Mouse (Mus musculus) hindbrain, postnatal 0 days (tissue): Measurements from ENCODE around the gene Tmem30a. TPM values are rescaled to one million over a fixed set of nuclear protein-coding genes. Genes with fewer than 3 reads are reported as not detected.

ENCODE experiments used
- ATAC-seq: fragments of 200-750 bp; cut with Nextera tagmentation; 2 replicates; pipeline ENCODE4 v1.8.0; 2017; ENCODE audit warnings: mild to moderate bottlenecking, moderate TSS enrichment, moderate library complexity
- DNase-seq: peaks from one replicate; pipeline ENCODE4 v3.0.0-alpha.2; 2015; ENCODE audit warnings: low spot score
- H3K27ac ChIP-seq: fragments of 300-500 bp; sonication (generic); 2 replicates; pipeline ENCODE4 v1.5.1; 2014; ENCODE audit warnings: mild to moderate bottlenecking
- H3K27me3 ChIP-seq: fragments of 300-500 bp; sonication (generic); 2 replicates; pipeline ENCODE4 v1.6.1; 2014; ENCODE audit warnings: low read length, mixed read lengths; ENCODE audit not compliant: insufficient read depth
- H3K36me3 ChIP-seq: fragments of 300-500 bp; sonication (generic); 2 replicates; pipeline ENCODE4 v1.6.1; 2014; ENCODE audit warnings: low read length, mixed read lengths; ENCODE audit not compliant: insufficient read depth
- H3K4me1 ChIP-seq: fragments of 300-500 bp; sonication (generic); 2 replicates; pipeline ENCODE4 v1.6.1; 2014; ENCODE audit warnings: antibody characterized with exemption, low read length, mixed read lengths; ENCODE audit not compliant: insufficient read depth
- H3K4me2 ChIP-seq: fragments of 300-500 bp; sonication (generic); 2 replicates; pipeline ENCODE4 v1.6.1; 2014; ENCODE audit warnings: low read depth, mild to moderate bottlenecking, low read length, moderate library complexity, mixed read lengths
- H3K4me3 ChIP-seq: fragments of 300-500 bp; sonication (generic); 2 replicates; pipeline ENCODE4 v1.5.1; 2014; ENCODE audit warnings: low read length
- H3K9ac ChIP-seq: fragments of 300-500 bp; sonication (generic); replicated peaks from 2 replicates; pipeline ENCODE4 v1.6.1; 2014; ENCODE audit warnings: mild to moderate bottlenecking, low read length, moderate library complexity, mixed read lengths
- H3K9me3 ChIP-seq: fragments of 300-500 bp; sonication (generic); 2 replicates; pipeline ENCODE4 v1.6.1; 2016; ENCODE audit warnings: low read length, mixed read lengths
- CTCF ChIP-seq: IDR thresholded peaks from 2 replicates; pipeline ENCODE4 v1.5.1; 2016; ENCODE audit warnings: antibody characterized with exemption, control low read depth, low read depth
- WGBS: fragments of 180-500 bp; shearing (Covaris S2); extraction: QIAGEN DNeasy Blood & Tissue Kit; methylation state at CpG from one replicate; pipeline ENCODE4 v1.1.7; 2014; 5-methylcytosine and 5-hydroxymethylcytosine counted together
- polyA plus RNA-seq: library from polyadenylated mRNA; unstranded; fragments of >200 nt; fragmentation: Nextera tagmentation; extraction: Ambion mirVana; gene quantifications from 2 replicates; pipeline ENCODE4 v1.2.1, GENCODE M21; 2015
- total RNA-seq: library from RNA; depleted of rRNA; stranded (reverse); fragments of >200 nt; gene quantifications from 2 replicates; pipeline ENCODE4 v1.2.3, GENCODE M21; 2014; rRNA removed

The Tmem30a gene
- total RNA-seq, result 193 and 218 TPM in 2 replicates
- 123 TPM in 2 replicates for polyA plus RNA-seq

DNA sequence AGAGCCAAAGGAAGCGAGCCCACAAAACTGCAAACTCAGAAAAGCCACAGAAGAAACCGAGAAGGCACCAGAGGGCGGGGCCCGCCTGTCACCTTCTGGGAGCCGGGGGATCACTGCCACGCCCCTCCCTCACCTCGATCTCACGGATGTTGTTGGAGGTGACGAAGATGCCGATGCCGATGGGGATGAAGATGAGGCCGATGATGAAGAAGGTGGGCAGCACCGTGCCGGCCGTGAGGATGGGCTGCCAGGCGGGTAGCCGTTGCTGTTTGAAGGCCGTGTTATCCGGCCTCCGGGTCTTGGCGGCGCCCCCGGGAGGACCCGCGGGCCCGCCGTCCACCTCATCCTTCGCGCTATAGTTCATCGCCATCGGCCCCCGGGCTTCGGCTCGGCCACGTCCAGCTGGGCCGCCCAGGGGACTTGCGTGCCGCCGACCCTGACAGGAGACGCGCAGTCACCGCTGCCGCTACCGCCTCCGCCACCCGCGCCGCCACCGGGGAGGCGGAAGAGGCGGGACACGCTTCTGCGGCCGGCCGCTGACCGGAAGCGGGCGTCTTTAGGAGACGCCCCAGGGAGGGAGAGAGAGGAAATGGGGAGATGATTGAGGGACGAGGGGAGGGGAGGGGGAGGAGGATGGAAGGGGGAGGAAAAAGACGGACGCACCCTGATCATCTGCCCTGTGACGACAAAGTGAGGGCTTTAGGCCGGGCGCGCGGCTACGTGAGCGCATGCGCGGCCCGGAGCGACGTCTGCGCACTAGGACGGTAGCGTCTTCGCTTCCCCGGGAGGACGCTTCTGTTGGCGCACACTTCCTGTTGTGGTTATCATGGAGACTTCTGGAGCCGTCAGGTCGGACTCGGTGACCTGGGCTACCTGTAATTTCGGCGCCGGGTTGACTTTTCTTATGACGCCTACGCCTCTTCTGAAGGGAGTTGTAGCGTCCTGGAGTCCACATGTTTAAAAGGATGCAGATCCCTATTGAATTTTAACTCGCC, at the start of gene Tmem30a:
Gene Tmem30a (minus strand): TSS at position 667 of the 995 bp plus-strand sequence.
- Histone ChIP-seq H3K36me3 (no peaks in the 10 kb centered on the region), H3K4me1 (peaks cover 10% of the 10 kb centered on the region), H3K4me3 (peak within 1 kb of the TSS; percentile 99), H3K27me3 (no peaks in the 10 kb centered on the region), H3K4me2 (peak within 1 kb of the TSS; percentile 82), H3K27ac (peak within 1 kb of the TSS; percentile 90), H3K9me3 (no peaks in the 10 kb centered on the region), H3K9ac (peak within 1 kb of the TSS; percentile 98)
- ATAC-seq, result peak; percentile 100
- DNase-seq, result peak; percentile 99
- no peak for TF ChIP-seq CTCF
- WGBS, result under 1% methylated on average over 90 of the region's 91 CpGs

DNA sequence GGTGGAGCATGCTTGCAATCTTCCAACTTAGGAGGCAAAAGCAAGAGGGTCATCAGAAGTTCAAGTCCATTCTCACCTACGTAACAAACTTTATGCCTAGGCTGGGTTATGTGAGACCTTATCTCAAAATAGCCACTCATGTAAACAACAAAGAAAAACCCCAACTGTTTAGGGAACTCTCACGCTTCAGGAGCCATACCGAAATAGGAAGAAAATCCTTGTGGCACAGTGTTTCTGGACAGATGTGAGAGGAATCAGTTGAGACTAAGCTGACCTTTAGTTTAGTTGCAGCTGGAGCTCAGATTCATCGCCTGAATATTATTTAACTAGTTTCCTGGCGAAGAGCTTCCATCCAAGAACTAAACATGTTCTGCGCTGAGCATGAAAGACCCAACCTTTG, 49.3 kb upstream of the Tmem30a start:
- no peaks in the 10 kb centered on the region for H3K4me1 ChIP-seq
- H3K36me3 ChIP-seq, result no peaks in the 10 kb centered on the region
- ATAC-seq (no peak), DNase-seq (no peak)
- WGBS, result 87% methylated on average over 6 of the region's 6 CpGs
- H3K4me3 ChIP-seq, result no peak overlapping the region
- no peak overlapping the region for H3K4me2 ChIP-seq
- H3K27ac ChIP-seq, result no peak overlapping the region
- TF ChIP-seq CTCF, result no peak
- H3K9me3 ChIP-seq, result no peaks in the 10 kb centered on the region; the same call in 1 of the 2 replicates
- H3K9ac ChIP-seq, result no peak overlapping the region
- H3K27me3 ChIP-seq, result no peaks in the 10 kb centered on the region

DNA sequence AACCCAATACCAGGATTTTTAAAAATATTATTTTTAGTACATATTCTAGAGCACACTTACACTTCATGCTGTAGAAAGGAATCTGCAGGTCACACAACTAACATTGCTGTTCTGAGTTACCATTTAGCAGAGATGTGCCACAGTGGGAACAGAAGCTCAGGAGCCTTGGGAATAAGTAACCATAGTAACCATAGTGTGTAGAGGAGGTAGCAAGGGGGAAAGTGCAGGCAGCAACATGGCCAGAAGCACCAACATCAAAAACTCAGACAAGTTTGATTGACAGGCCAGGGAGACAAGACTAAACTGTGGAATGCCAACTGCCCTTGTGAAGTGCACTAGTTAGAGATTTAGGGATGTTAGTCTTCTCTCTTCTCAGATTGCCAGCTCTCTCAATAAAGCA, 48.7 kb upstream of the Tmem30a start:
- Histone ChIP-seq H3K4me3 (no peak overlapping the region), H3K27ac (no peak overlapping the region), H3K4me1 (no peaks in the 10 kb centered on the region), H3K36me3 (no peaks in the 10 kb centered on the region), H3K9me3 (no peaks in the 10 kb centered on the region; the same call in 1 of the 2 replicates), H3K9ac (no peak overlapping the region), H3K4me2 (no peak overlapping the region), H3K27me3 (no peaks in the 10 kb centered on the region)
- no peak for TF ChIP-seq CTCF
- ATAC-seq (no peak), DNase-seq (no peak)

DNA sequence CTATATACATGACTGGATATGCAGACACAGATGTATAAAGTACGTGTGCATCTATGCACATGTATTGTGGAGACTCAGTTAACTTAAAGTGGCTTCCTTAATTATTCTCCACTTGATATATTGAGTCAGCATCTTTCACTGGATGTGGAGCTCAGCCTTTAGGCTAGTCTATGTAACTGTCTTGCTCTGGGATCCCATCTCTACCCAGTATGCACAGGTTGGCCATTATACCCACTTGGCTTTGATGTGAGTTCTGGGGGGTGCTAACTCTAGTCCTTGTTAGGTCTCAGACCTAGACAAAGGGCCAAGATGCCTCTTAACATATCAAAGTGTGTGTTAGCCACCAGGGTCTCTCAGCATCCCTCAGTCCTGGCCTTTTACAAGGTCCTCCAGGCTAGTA, 38.0 kb upstream of the Tmem30a start:
- no peaks in the 10 kb centered on the region for H3K9me3 ChIP-seq
- 77% methylated on average over 1 of the region's 1 CpGs for WGBS
- H3K27ac ChIP-seq, result no peak overlapping the region
- DNase-seq, result no peak
- no peak for TF ChIP-seq CTCF
- H3K4me2 ChIP-seq, result no peak overlapping the region
- H3K27me3 ChIP-seq, result no peaks in the 10 kb centered on the region
- H3K9ac ChIP-seq, result no peak overlapping the region
- H3K4me1 ChIP-seq, result no peaks in the 10 kb centered on the region
- H3K36me3 ChIP-seq, result no peaks in the 10 kb centered on the region
- H3K4me3 ChIP-seq, result no peak overlapping the region
- no peak for ATAC-seq

DNA sequence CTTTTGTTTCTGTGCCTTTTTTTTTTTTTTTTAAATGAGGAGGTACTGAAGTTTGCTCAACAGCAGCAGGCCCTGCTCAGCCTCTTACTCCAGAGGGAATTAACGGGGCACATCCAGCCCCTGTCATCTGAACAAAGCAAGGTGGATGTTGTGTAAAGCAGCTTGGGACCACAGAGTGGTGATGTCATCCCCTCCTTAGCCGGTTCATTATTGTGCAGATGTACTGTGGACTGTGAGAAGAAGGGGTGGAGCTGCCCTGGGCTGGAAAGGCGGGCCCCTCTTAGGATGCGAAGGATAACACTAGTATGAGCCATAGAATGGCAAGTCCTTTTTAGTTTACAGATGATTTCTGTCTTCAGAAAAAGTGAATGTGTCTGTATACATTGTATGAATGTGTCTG, 37.6 kb upstream of the Tmem30a start:
- no peak overlapping the region for H3K4me2 ChIP-seq
- no peak for TF ChIP-seq CTCF
- 16% methylated on average over 4 of the region's 4 CpGs for WGBS
- no peak overlapping the region for H3K9ac ChIP-seq
- H3K27me3 ChIP-seq, result no peaks in the 10 kb centered on the region
- peak; percentile 71 for ATAC-seq
- no peak overlapping the region for H3K4me3 ChIP-seq
- H3K9me3 ChIP-seq, result no peaks in the 10 kb centered on the region
- DNase-seq, result no peak
- H3K4me1 ChIP-seq, result no peaks in the 10 kb centered on the region
- H3K36me3 ChIP-seq, result no peaks in the 10 kb centered on the region
- H3K27ac ChIP-seq, result no peak overlapping the region

DNA sequence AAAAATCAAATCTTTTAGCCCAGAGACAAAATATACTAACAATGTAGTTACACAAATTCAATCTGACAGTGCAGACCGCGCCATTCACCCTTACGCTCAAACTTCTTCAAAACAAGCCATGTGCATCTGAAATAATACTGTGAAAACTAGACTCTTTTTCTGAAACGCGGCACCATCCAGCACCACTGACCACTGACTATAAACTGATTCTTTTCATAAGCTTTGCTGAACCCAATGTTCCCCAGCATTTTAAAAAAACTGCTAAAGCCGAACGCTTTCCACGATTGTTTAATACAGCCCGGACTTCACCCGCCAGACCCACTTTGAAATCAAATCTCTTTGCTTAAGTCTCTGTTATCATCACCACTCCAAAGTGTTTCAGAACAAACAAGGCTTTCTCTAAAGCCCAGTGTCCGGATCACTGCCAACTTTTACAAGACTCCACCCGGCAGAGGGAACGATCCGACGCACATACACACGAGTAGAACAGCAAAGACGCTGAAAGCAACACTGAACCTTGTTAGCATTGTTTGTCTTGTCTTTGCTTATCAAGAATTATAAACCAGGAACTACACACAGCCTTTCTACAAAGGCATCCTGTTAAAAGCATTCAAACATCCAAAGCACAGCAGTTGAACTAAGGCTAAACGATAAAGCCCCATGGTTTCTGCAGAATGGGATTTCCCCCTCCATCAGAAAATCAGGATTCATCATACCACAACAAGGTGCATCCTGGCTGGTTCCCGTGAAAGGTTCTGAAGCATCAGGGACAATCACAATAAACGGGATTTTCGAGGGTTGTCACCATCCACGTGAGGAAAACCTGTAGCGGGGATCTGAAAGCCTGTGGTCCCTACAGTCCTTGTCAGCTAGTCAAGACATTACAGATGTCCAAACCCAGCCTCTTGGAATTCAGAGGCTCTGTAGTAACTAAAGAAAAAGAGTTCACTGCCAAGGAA, 36.8 kb upstream of the Tmem30a start:
- ATAC-seq (0 out of 2 replicates have a peak, but pooled peaks have one; percentile 18), DNase-seq (peak; percentile 25)
- Histone ChIP-seq H3K27ac (no peak overlapping the region), H3K4me3 (peak overlapping the region; percentile 16), H3K27me3 (no peaks in the 10 kb centered on the region), H3K9ac (no peak overlapping the region), H3K9me3 (no peaks in the 10 kb centered on the region), H3K4me2 (peak overlapping the region; percentile 46), H3K4me1 (no peaks in the 10 kb centered on the region), H3K36me3 (no peaks in the 10 kb centered on the region)
- TF ChIP-seq CTCF, result no peak
- 38% methylated on average over 23 of the region's 23 CpGs for WGBS
